Mouse (Mus musculus): ENCODE measurements around the gene Atoh8. TPM values are rescaled to one million over a fixed set of nuclear protein-coding genes. Genes with fewer than 3 reads are reported as not detected.

The Atoh8 gene
- total and polyA plus RNA-seq, 2 experiments from 2014 or later: 4.5 to 7.1 TPM

DNA sequence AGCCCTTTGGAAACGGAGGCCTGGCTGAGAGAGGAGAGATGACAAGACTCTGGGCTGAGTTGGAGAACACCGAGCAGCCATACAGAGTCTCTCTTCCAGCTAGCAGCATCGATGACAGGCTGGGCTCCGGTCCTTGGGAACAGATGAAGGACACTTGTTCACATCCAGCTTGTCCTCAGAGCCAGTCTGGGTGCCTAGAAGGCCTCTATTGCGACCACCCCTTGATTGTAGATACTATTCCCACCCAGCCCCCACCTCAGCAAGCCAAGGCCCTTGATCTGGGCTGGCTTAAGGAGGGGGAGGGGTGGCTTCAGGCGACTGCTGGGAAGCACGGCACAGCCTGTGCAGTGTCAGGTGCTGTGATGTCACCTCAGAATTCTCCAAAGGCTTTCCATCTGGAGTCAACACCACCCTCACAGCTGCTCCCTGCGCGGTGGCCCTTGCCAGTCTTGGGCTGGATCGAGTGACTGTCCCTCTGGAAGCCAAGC is 19.3 kb upstream of the Atoh8 start:
- H3K27ac ChIP-seq (ENCODE audit: low read depth): peak overlapping the region; percentile 72
- TF ChIP-seq EP300 (IDR thresholded peaks at IDR 0.05; ENCODE audit: low read depth) (no peak), CTCF (IDR thresholded peaks at IDR 0.05; ENCODE audit: low read depth) (no peak)

GRCm38 (mm10) chr6:72253911-72254587 is 18.7 kb upstream of the Atoh8 start:
- Histone ChIP-seq H3K4me1 (ENCODE audit: control insufficient read depth, insufficient read depth) (peaks cover 24% of the 10 kb centered on the region), H3K4me2 (ENCODE audit: low read depth, low read length) (no peak overlapping the region), H3K4me3 (ENCODE audit: low read depth, low read length) (no peak overlapping the region), H3K9me3 (replicated peaks; ENCODE audit: control insufficient read depth, low read length) (no peaks in the 10 kb centered on the region), H3K27ac (ENCODE audit: low read depth) (peak overlapping the region; percentile 72), H3K9ac (replicated peaks; ENCODE audit: low read depth, low read length) (no peak overlapping the region), H3K36me3 (replicated peaks; ENCODE audit: control insufficient read depth, insufficient read depth, low read length) (no peaks in the 10 kb centered on the region), H3K27me3 (ENCODE audit: control insufficient read depth, insufficient read depth, low read length) (no peaks in the 10 kb centered on the region)
- no peak for TF ChIP-seq EP300 (IDR thresholded peaks at IDR 0.05; ENCODE audit: low read depth)
- peak; percentile 5; the same call in 1 of the 2 replicates for TF ChIP-seq CTCF (IDR thresholded peaks at IDR 0.05; ENCODE audit: low read depth)
- WGBS: 62% methylated on average over 4 of the region's 4 CpGs
- DNase-seq (ENCODE audit: low spot score) (no peak), ATAC-seq (ENCODE audit: insufficient read depth, low read depth) (peak; percentile 20)

More for the DNA sequence above, 19.3 kb upstream of the Atoh8 start:
- WGBS: 28% methylated on average over 10 of the region's 10 CpGs
- H3K36me3 ChIP-seq (replicated peaks; ENCODE audit: control insufficient read depth, insufficient read depth, low read length): no peaks in the 10 kb centered on the region
- DNase-seq (ENCODE audit: low spot score) (peak; percentile 24), ATAC-seq (ENCODE audit: insufficient read depth, low read depth) (peak; percentile 61)
- peaks cover 24% of the 10 kb centered on the region for H3K4me1 ChIP-seq (ENCODE audit: control insufficient read depth, insufficient read depth)
- no peak overlapping the region for H3K9ac ChIP-seq (replicated peaks; ENCODE audit: low read depth, low read length)
- no peak overlapping the region for H3K4me3 ChIP-seq (ENCODE audit: low read depth, low read length)
- no peak overlapping the region for H3K4me2 ChIP-seq (ENCODE audit: low read depth, low read length)
- H3K27me3 ChIP-seq (ENCODE audit: control insufficient read depth, insufficient read depth, low read length): no peaks in the 10 kb centered on the region
- H3K9me3 ChIP-seq (replicated peaks; ENCODE audit: control insufficient read depth, low read length): no peaks in the 10 kb centered on the region

DNA sequence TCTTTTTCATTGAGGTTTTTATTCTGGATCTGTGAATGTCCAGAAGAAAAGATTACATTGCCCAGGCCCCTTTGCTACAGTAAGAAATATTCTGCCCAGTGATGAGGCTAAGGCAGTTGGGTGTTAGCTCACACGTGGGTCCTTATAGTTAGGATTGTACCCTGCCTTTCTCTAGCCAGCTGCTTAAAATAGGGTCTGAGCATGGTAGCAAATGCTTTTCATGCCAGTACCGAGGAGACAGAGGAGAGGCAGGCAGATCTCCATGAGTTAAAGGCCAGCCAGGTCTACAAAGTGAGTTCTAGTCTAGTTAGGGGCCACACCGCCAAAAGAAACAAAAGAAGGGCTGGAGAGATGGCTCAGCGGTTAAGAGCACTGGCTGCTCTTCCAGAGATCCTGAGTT is 17.8 kb upstream of the Atoh8 start:
- Histone ChIP-seq H3K4me2 (ENCODE audit: low read depth, low read length) (no peak overlapping the region), H3K27me3 (ENCODE audit: control insufficient read depth, insufficient read depth, low read length) (no peaks in the 10 kb centered on the region), H3K4me1 (ENCODE audit: control insufficient read depth, insufficient read depth) (peaks cover 24% of the 10 kb centered on the region), H3K27ac (ENCODE audit: low read depth) (peak overlapping the region; percentile 72), H3K36me3 (replicated peaks; ENCODE audit: control insufficient read depth, insufficient read depth, low read length) (no peaks in the 10 kb centered on the region), H3K9me3 (replicated peaks; ENCODE audit: control insufficient read depth, low read length) (no peaks in the 10 kb centered on the region), H3K9ac (replicated peaks; ENCODE audit: low read depth, low read length) (no peak overlapping the region), H3K4me3 (ENCODE audit: low read depth, low read length) (no peak overlapping the region)
- WGBS: 48% methylated on average over 4 of the region's 4 CpGs
- no peak for TF ChIP-seq CTCF (IDR thresholded peaks at IDR 0.05; ENCODE audit: low read depth)
- TF ChIP-seq EP300 (IDR thresholded peaks at IDR 0.05; ENCODE audit: low read depth): no peak
- DNase-seq (ENCODE audit: low spot score) (no peak), ATAC-seq (ENCODE audit: insufficient read depth, low read depth) (peak; percentile 44; the same call in 1 of the 2 replicates)

DNA sequence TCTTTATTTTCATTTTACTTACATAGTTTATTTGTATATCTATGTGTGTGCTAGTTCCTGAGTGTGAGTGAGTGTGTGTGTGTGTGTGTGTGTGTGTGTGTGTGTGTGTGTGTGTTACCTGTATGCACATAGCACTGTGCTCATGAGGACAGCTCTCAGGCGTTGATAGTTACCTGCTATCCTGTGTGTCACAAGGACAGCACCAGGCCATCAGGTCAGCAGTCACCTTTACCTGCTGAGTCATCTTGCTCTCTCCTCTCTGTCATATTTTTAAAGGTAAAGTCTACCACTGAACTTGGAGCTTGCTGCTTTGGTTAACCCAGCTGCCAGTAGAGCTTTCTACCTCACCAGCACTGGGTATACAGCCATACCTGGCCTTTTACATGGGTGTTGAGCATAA is 17.1 kb upstream of the Atoh8 start:
- H3K27ac ChIP-seq (ENCODE audit: low read depth): peak overlapping the region; percentile 72; the same call in 1 of the 2 replicates
- H3K27me3 ChIP-seq (ENCODE audit: control insufficient read depth, insufficient read depth, low read length): no peaks in the 10 kb centered on the region

DNA sequence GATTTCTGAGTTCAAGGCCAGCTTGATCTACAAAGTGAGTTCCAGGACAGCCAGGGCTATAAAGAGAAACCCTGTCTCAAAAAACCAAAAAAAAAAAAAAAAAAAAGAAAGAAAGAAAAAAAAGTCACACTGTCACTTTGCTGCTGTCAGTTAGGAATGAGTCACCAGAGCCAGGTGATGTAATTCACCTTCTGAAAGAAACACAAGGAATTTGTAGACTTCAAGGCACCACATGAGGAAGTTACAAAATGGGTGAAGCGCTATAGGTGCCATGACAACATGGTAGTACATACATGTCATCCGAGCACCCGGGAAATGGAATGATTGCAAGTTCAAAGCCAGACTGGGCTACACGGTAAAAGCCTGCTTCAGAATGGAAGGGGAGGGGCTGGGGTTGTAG is 14.6 kb upstream of the Atoh8 start:
- no peaks in the 10 kb centered on the region for H3K9me3 ChIP-seq (replicated peaks; ENCODE audit: control insufficient read depth, low read length)
- WGBS: 89% methylated on average over 4 of the region's 4 CpGs
- no peaks in the 10 kb centered on the region for H3K36me3 ChIP-seq (replicated peaks; ENCODE audit: control insufficient read depth, insufficient read depth, low read length)
- no peak overlapping the region for H3K4me3 ChIP-seq (ENCODE audit: low read depth, low read length)
- DNase-seq (ENCODE audit: low spot score) (no peak), ATAC-seq (ENCODE audit: insufficient read depth, low read depth) (no peak)
- H3K9ac ChIP-seq (replicated peaks; ENCODE audit: low read depth, low read length): no peak overlapping the region
- H3K4me1 ChIP-seq (ENCODE audit: control insufficient read depth, insufficient read depth): peaks cover 28% of the 10 kb centered on the region
- no peak for TF ChIP-seq EP300 (IDR thresholded peaks at IDR 0.05; ENCODE audit: low read depth)
- no peak for TF ChIP-seq CTCF (IDR thresholded peaks at IDR 0.05; ENCODE audit: low read depth)
- no peak overlapping the region for H3K27ac ChIP-seq (ENCODE audit: low read depth)
- no peaks in the 10 kb centered on the region for H3K27me3 ChIP-seq (ENCODE audit: control insufficient read depth, insufficient read depth, low read length)
- no peak overlapping the region for H3K4me2 ChIP-seq (ENCODE audit: low read depth, low read length)

More for the DNA sequence above, 17.1 kb upstream of the Atoh8 start:
- WGBS: 83% methylated on average over 1 of the region's 1 CpGs
- Histone ChIP-seq H3K9ac (replicated peaks; ENCODE audit: low read depth, low read length) (no peak overlapping the region), H3K9me3 (replicated peaks; ENCODE audit: control insufficient read depth, low read length) (no peaks in the 10 kb centered on the region), H3K4me2 (ENCODE audit: low read depth, low read length) (no peak overlapping the region), H3K36me3 (replicated peaks; ENCODE audit: control insufficient read depth, insufficient read depth, low read length) (no peaks in the 10 kb centered on the region), H3K4me3 (ENCODE audit: low read depth, low read length) (no peak overlapping the region), H3K4me1 (ENCODE audit: control insufficient read depth, insufficient read depth) (peaks cover 24% of the 10 kb centered on the region)
- TF ChIP-seq CTCF (IDR thresholded peaks at IDR 0.05; ENCODE audit: low read depth) (no peak), EP300 (IDR thresholded peaks at IDR 0.05; ENCODE audit: low read depth) (no peak)
- ATAC-seq (ENCODE audit: insufficient read depth, low read depth): no peak
- no peak for DNase-seq (ENCODE audit: low spot score)
